Mouse (Mus musculus) CD4-positive, CD25-positive, alpha-beta regulatory T cell, adult 2 months (primary cell): ENCODE data around the gene Tor3a.

Source experiments
- DNase-seq: peaks from one replicate; pipeline ENCODE4 v3.0.0-alpha.2; 2012; ENCODE audit warnings: low read depth, low spot score

Gene Tor3a

GRCm38 (mm10) chr1:156674195-156675000 is at the start of gene Tor3a:
TSS of gene Tor3a (minus strand) at chr1:156674356.
- peak; percentile 77 for DNase-seq

GRCm38 (mm10) chr1:156722089-156722488 is 47.9 kb upstream of the Tor3a start:
- DNase-seq: no peak

- DNase-seq: no peak
Measured at GRCm38 (mm10) chr1:156720046-156720445, 45.9 kb upstream of the Tor3a start.

- peak; percentile 96 for DNase-seq
Measured at GRCm38 (mm10) chr1:156718950-156719805, 45.0 kb upstream of the Tor3a start, which contains the start of gene Fam20b. TSS of gene Fam20b (minus strand) at chr1:156719086.

- peak; percentile 75 for DNase-seq
Measured at GRCm38 (mm10) chr1:156718286-156718949, 44.3 kb upstream of the Tor3a start.

- no peak for DNase-seq
Measured at GRCm38 (mm10) chr1:156717751-156718285, 43.7 kb upstream of the Tor3a start.

- no peak for DNase-seq
Measured at GRCm38 (mm10) chr1:156716681-156717080, 42.5 kb upstream of the Tor3a start.

- DNase-seq: peak; percentile 36
Measured at GRCm38 (mm10) chr1:156710472-156711098, 36.4 kb upstream of the Tor3a start.

- no peak for DNase-seq
Measured at GRCm38 (mm10) chr1:156708672-156709071, 34.5 kb upstream of the Tor3a start.

- no peak for DNase-seq
Measured at GRCm38 (mm10) chr1:156705696-156706285, 31.6 kb upstream of the Tor3a start.

GRCm38 (mm10) chr1:156703444-156703843 is 29.3 kb upstream of the Tor3a start:
- DNase-seq: no peak

- DNase-seq: no peak
Measured at GRCm38 (mm10) chr1:156702151-156702550, 28.0 kb upstream of the Tor3a start.

GRCm38 (mm10) chr1:156686025-156686661 is 12.0 kb upstream of the Tor3a start:
- no peak for DNase-seq

GRCm38 (mm10) chr1:156679599-156679998 is 5.4 kb upstream of the Tor3a start:
- DNase-seq: no peak

- DNase-seq: no peak
Measured at GRCm38 (mm10) chr1:156677230-156677629, 3.1 kb upstream of the Tor3a start.

- DNase-seq: no peak
Measured at GRCm38 (mm10) chr1:156676596-156676995, 2.4 kb upstream of the Tor3a start.

GRCm38 (mm10) chr1:156676171-156676570 is 2.0 kb upstream of the Tor3a start:
- peak; percentile 78 for DNase-seq

GRCm38 (mm10) chr1:156673476-156674194 is 521 bp downstream of the Tor3a start:
- peak; percentile 61 for DNase-seq

GRCm38 (mm10) chr1:156672720-156673475 is 1.3 kb downstream of the Tor3a start:
- DNase-seq: no peak
